Mouse (Mus musculus) cortical plate, adult 2 months (tissue): Measurements from ENCODE around the gene Hdc.

Source experiments
- CTCF ChIP-seq: fragments of 200-500 bp; IDR thresholded peaks from 2 replicates; pipeline ENCODE4 v1.5.1; 2011; ENCODE audit warnings: mild to moderate bottlenecking, control low read depth, low read length; ENCODE audit not compliant: insufficient read depth; ENCODE audit errors: extremely low read depth
- POLR2A ChIP-seq: fragments of 200-500 bp; IDR thresholded peaks from 2 replicates; pipeline ENCODE4 v1.6.1; 2011; ENCODE audit warnings: mild to moderate bottlenecking, low read length, control low read depth; ENCODE audit not compliant: insufficient read depth; ENCODE audit errors: extremely low read depth

GRCm38 (mm10) chr2:126597279-126598241, 21.5 kb downstream of the Hdc start:
- TF ChIP-seq CTCF (no peak), POLR2A (no peak)
